Mouse (Mus musculus) cerebellum, adult 9-10 months (tissue): ENCODE data around the gene Adgrg2.
A peak's percentile ranks its signal among the peaks of the same experiment; 100 is the strongest.

Experiments
- DNase-seq: peaks from one replicate; pipeline ENCODE4 v3.0.0; 2022

Adgrg2 gene

GRCm38 (mm10) chrX:160390464-160390956, at the start of gene Adgrg2:
Gene Adgrg2 (plus strand): TSS chrX:160390690.
- no peak for DNase-seq

GRCm38 (mm10) chrX:160350995-160351394, 39.5 kb upstream of the Adgrg2 start:
- DNase-seq, result no peak

GRCm38 (mm10) chrX:160351967-160352677, 38.4 kb upstream of the Adgrg2 start:
- no peak for DNase-seq

GRCm38 (mm10) chrX:160384748-160385501, 5.6 kb upstream of the Adgrg2 start:
- no peak for DNase-seq

- DNase-seq, result no peak
These were observed 5.1 kb upstream of the Adgrg2 start for GRCm38 (mm10) chrX:160385502-160385772.

GRCm38 (mm10) chrX:160412930-160413453, 22.5 kb downstream of the Adgrg2 start:
- no peak for DNase-seq

GRCm38 (mm10) chrX:160413881-160414395, 23.4 kb downstream of the Adgrg2 start:
- DNase-seq, result no peak

GRCm38 (mm10) chrX:160418397-160418796, 27.9 kb downstream of the Adgrg2 start:
- no peak for DNase-seq

- no peak for DNase-seq
These were observed 33.2 kb downstream of the Adgrg2 start for GRCm38 (mm10) chrX:160423737-160424136.

- DNase-seq, result no peak
These were observed 36.0 kb downstream of the Adgrg2 start for GRCm38 (mm10) chrX:160426486-160426885.

- no peak for DNase-seq
These were observed 36.4 kb downstream of the Adgrg2 start for GRCm38 (mm10) chrX:160426930-160427329.

- DNase-seq, result no peak
These were observed 41.7 kb downstream of the Adgrg2 start for GRCm38 (mm10) chrX:160432192-160432591.

GRCm38 (mm10) chrX:160441272-160441671, 50.8 kb downstream of the Adgrg2 start:
- DNase-seq, result no peak

- no peak for DNase-seq
These were observed 57.9 kb downstream of the Adgrg2 start for GRCm38 (mm10) chrX:160448351-160448750.

GRCm38 (mm10) chrX:160449363-160449762, 58.9 kb downstream of the Adgrg2 start:
- DNase-seq, result peak; percentile 6

- no peak for DNase-seq
These were observed 65.2 kb downstream of the Adgrg2 start for GRCm38 (mm10) chrX:160455686-160456085.

- DNase-seq, result no peak
These were observed 80.8 kb downstream of the Adgrg2 start for GRCm38 (mm10) chrX:160471257-160471786.

- no peak for DNase-seq
These were observed 99.3 kb downstream of the Adgrg2 start for GRCm38 (mm10) chrX:160489784-160490183.

- DNase-seq, result peak; percentile 51
These were observed 103.8 kb downstream of the Adgrg2 start for GRCm38 (mm10) chrX:160494333-160494732.

GRCm38 (mm10) chrX:160494921-160495320, 104.4 kb downstream of the Adgrg2 start:
- DNase-seq, result no peak

- DNase-seq, result no peak
These were observed 106.0 kb downstream of the Adgrg2 start for GRCm38 (mm10) chrX:160496473-160496872.

GRCm38 (mm10) chrX:160501095-160501494, 110.6 kb downstream of the Adgrg2 start:
- peak; percentile 11 for DNase-seq

- no peak for DNase-seq
These were observed 111.2 kb downstream of the Adgrg2 start for GRCm38 (mm10) chrX:160501687-160502047.
